ENCODE assay signal across 20 mouse cellular contexts in genomic region chr10:42086691-42087090, GRCm38 (mm10).
DNase-seq lines count a peak whose midpoint lies in the region; ATAC-seq and TF ChIP-seq lines count a peak whose summit lies in the region.
"Had no signal": no experiment of that assay in that cellular context is flagged by ENCODE, and none has a peak within 500 bp of the region (broad histone marks: within the 10 kb centered on the region; RNA-seq: fewer than 3 reads in every experiment).

No protein-coding gene starts in this region.

- no peak overlapping the region for H3K9ac ChIP-seq in heart, adult 2 months (ENCODE audit: low read depth, low read length)
- H3K9ac ChIP-seq: hindbrain, embryonic 12.5 days; intestine, embryonic 15.5 days had no signal

- no peak for ATAC-seq in activated CD4-positive, CD25-positive, alpha-beta regulatory T cell, adult 4 months
- ATAC-seq: forebrain, embryonic 14.5 days; hindbrain, embryonic 16.5 days; intestine, embryonic 15.5 days had no signal

- H3K27ac ChIP-seq in heart, adult 2 months = no peak overlapping the region
- H3K27ac ChIP-seq: forebrain, embryonic 10.5 days; hindbrain, embryonic 12.5 days; intestine, embryonic 15.5 days had no signal

- TF ChIP-seq EP300 in heart, adult 2 months (IDR thresholded peaks at IDR 0.05; ENCODE audit: insufficient read depth, low read depth, low read length) = no peak

- H3K4me1 ChIP-seq in heart, adult 2 months (ENCODE audit: control insufficient read depth, insufficient read depth, low read length) = peaks cover 18% of the 10 kb centered on the region

- peak; percentile 79 for DNase-seq in heart, adult 11 months
- no peak for DNase-seq in heart, adult 2 months
- DNase-seq in testis, postnatal 10 days (ENCODE audit: low spot score) = peak; percentile 19
- no peak for DNase-seq in testis, postnatal 14 days (ENCODE audit: low spot score)
- DNase-seq in NIH3T3 (ENCODE audit: low read depth) = peak; percentile 61
- DNase-seq: adrenal gland, adult 8-10 months; B cell, adult 2 months; cerebellum, adult 18-20 months; cerebellum, adult 9-10 months; cerebellum, postnatal 14 days; gastrocnemius, postnatal 25 days; kidney, adult 11 months had no signal

- no peaks in the 10 kb centered on the region for H3K27me3 ChIP-seq in heart, adult 2 months (ENCODE audit: control insufficient read depth, insufficient read depth, low read length)
- H3K27me3 ChIP-seq: CH12.LX; hindbrain, embryonic 12.5 days; intestine, embryonic 15.5 days had no signal

- H3K36me3 ChIP-seq in heart, adult 2 months (ENCODE audit: control insufficient read depth, insufficient read depth, low read length) = no peaks in the 10 kb centered on the region; the same call in 1 of the 2 replicates
- H3K36me3 ChIP-seq: forebrain, embryonic 10.5 days; G1E; hindbrain, embryonic 12.5 days; intestine, embryonic 15.5 days had no signal

- intact Hi-C loops in heart, adult 2 months (cut with DNase I) = no loop called here

- no peak for TF ChIP-seq POLR2A in heart, adult 2 months (IDR thresholded peaks at IDR 0.05; ENCODE audit: insufficient read depth, low read depth, low read length)

- WGBS in heart, adult 2 months = 94% methylated on average over 10 of the region's 10 CpGs

- no peak overlapping the region for H3K4me3 ChIP-seq in heart, adult 2 months
- H3K4me3 ChIP-seq: forebrain, embryonic 10.5 days; hindbrain, embryonic 12.5 days; intestine, embryonic 15.5 days had no signal

- TF ChIP-seq CTCF in heart, adult 2 months (IDR thresholded peaks at IDR 0.05) = no peak

- no peaks in the 10 kb centered on the region for H3K79me2 ChIP-seq in heart, adult 2 months (replicated peaks; ENCODE audit: control insufficient read depth, insufficient read depth, low read length)

Comparison
In these comparisons a context has a peak if more than half of its experiments do, and no peak if none do; other contexts are left out.
1. DNase-seq: peak in heart, adult 11 months (single experiment), testis, postnatal 10 days (single experiment) and NIH3T3 (single experiment); none in heart, adult 2 months (0 of 2) and testis, postnatal 14 days (single experiment).